Mouse (Mus musculus) lung, postnatal 36 days (tissue): Measurements from ENCODE around the gene Upp1.

Experiments used
- DNase-seq: peaks from one replicate; pipeline ENCODE4 v3.0.0; 2022; ENCODE audit warnings: mixed read lengths

Gene Upp1

DNA sequence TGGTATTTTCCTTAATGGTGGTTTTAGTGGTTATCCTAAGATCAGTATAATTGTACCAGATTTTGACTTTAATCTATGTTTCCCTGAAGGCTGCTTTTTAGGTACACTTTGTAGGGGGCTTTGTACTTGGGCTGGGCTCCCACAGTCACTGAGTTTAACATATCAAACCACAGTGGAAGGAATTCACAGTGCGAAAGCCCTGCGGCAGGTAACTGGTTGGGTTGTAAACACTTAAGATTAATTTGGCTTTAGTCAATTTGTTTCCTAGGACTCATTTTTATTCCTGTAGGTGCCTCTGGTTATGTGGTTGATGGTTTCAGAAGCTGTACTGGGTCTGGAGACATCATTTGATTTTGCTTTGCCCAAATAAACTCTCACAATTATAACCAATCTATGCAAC, 49.4 kb downstream of the Upp1 start:
- DNase-seq = no peak

DNA sequence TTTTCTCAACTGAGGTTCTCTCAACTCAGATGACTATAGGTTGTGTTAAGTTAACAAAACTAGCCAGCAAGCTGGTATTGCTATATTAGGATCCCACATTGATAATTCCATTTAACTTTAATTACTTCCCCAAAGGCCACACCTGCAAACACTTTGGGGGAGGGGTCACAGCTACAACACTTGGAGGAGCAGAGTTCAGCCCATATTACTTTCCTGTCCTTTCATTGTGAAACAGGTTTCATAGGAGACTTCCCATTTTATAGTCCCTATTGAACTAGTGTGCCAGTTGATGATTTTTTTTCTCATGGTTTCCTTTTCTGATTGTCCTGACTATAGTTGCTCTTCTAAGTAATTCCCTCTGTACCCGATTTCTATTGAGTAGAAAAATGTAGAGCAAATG, 63.6 kb downstream of the Upp1 start:
- DNase-seq = no peak
